Mouse (Mus musculus): Measurements from ENCODE around the gene Cmtm8. TPM values are rescaled to one million over a fixed set of nuclear protein-coding genes. Genes with fewer than 3 reads are reported as not detected.

Cmtm8 gene
- polyA plus RNA-seq, 1 experiment from 2014 or later: 9.1 TPM

GRCm38 (mm10) chr9:114797329-114798004, 46.5 kb downstream of the Cmtm8 start:
- H3K9me3 ChIP-seq: no peaks in the 10 kb centered on the region

GRCm38 (mm10) chr9:114796473-114797050, 47.4 kb downstream of the Cmtm8 start:
- ATAC-seq: no peak
- H3K9me3 ChIP-seq: no peaks in the 10 kb centered on the region
- H3K4me3 ChIP-seq (replicated peaks): no peak overlapping the region
- H3K27ac ChIP-seq: no peak overlapping the region
- no peak overlapping the region for H3K9ac ChIP-seq (replicated peaks)
- WGBS: 42% methylated on average over 11 of the region's 11 CpGs
- 0 out of 2 replicates have a peak, but pooled peaks cover 4% of the 10 kb centered on the region for H3K27me3 ChIP-seq
- peaks cover 22% of the 10 kb centered on the region for H3K4me1 ChIP-seq (replicated peaks)
- H3K36me3 ChIP-seq: no peaks in the 10 kb centered on the region
- no peak overlapping the region for H3K4me2 ChIP-seq (replicated peaks)

More at GRCm38 (mm10) chr9:114797329-114798004, 46.5 kb downstream of the Cmtm8 start:
- peak; percentile 84 for ATAC-seq
- Histone ChIP-seq H3K4me2 (replicated peaks) (no peak overlapping the region), H3K27ac (no peak overlapping the region), H3K4me3 (replicated peaks) (no peak overlapping the region), H3K36me3 (no peaks in the 10 kb centered on the region), H3K4me1 (replicated peaks) (peaks cover 22% of the 10 kb centered on the region), H3K9ac (replicated peaks) (no peak overlapping the region), H3K27me3 (0 out of 2 replicates have a peak, but pooled peaks cover 7% of the 10 kb centered on the region)
- WGBS: 55% methylated on average over 11 of the region's 11 CpGs

GRCm38 (mm10) chr9:114794491-114794890, 49.5 kb downstream of the Cmtm8 start:
- peaks cover 18% of the 10 kb centered on the region for H3K4me1 ChIP-seq (replicated peaks)
- no peak for ATAC-seq
- no peak overlapping the region for H3K27ac ChIP-seq
- no peaks in the 10 kb centered on the region for H3K9me3 ChIP-seq
- H3K9ac ChIP-seq (replicated peaks): no peak overlapping the region
- H3K4me2 ChIP-seq (replicated peaks): no peak overlapping the region
- no peaks in the 10 kb centered on the region for H3K27me3 ChIP-seq
- H3K36me3 ChIP-seq: no peaks in the 10 kb centered on the region
- no peak overlapping the region for H3K4me3 ChIP-seq (replicated peaks)
- WGBS: 74% methylated on average over 4 of the region's 4 CpGs

GRCm38 (mm10) chr9:114793764-114794295, 50.1 kb downstream of the Cmtm8 start:
- H3K4me2 ChIP-seq (replicated peaks): no peak overlapping the region
- peaks cover 17% of the 10 kb centered on the region for H3K4me1 ChIP-seq (replicated peaks)
- H3K9me3 ChIP-seq: no peaks in the 10 kb centered on the region
- H3K9ac ChIP-seq (replicated peaks): no peak overlapping the region
- H3K36me3 ChIP-seq: no peaks in the 10 kb centered on the region
- ATAC-seq: no peak
- WGBS: 90% methylated on average over 9 of the region's 9 CpGs
- H3K27ac ChIP-seq: no peak overlapping the region
- no peak overlapping the region for H3K4me3 ChIP-seq (replicated peaks)
- no peaks in the 10 kb centered on the region for H3K27me3 ChIP-seq

- Histone ChIP-seq H3K4me1 (replicated peaks) (peaks cover 7% of the 10 kb centered on the region), H3K36me3 (no peaks in the 10 kb centered on the region), H3K9me3 (no peaks in the 10 kb centered on the region), H3K4me2 (replicated peaks) (no peak overlapping the region), H3K27ac (no peak overlapping the region), H3K4me3 (replicated peaks) (no peak overlapping the region), H3K27me3 (no peaks in the 10 kb centered on the region), H3K9ac (replicated peaks) (no peak overlapping the region)
- 85% methylated on average over 8 of the region's 8 CpGs for WGBS
- ATAC-seq: no peak
Observed at GRCm38 (mm10) chr9:114789989-114790388, 54.0 kb downstream of the Cmtm8 start.

GRCm38 (mm10) chr9:114789557-114789956, 54.4 kb downstream of the Cmtm8 start:
- Histone ChIP-seq H3K4me1 (replicated peaks) (peaks cover 7% of the 10 kb centered on the region), H3K36me3 (no peaks in the 10 kb centered on the region), H3K4me3 (replicated peaks) (no peak overlapping the region), H3K4me2 (replicated peaks) (no peak overlapping the region), H3K27me3 (no peaks in the 10 kb centered on the region), H3K9ac (replicated peaks) (no peak overlapping the region), H3K9me3 (no peaks in the 10 kb centered on the region), H3K27ac (no peak overlapping the region)
- WGBS: 82% methylated on average over 7 of the region's 7 CpGs
- ATAC-seq: no peak

GRCm38 (mm10) chr9:114788697-114789096, 55.3 kb downstream of the Cmtm8 start:
- 92% methylated on average over 8 of the region's 8 CpGs for WGBS
- Histone ChIP-seq H3K27me3 (no peaks in the 10 kb centered on the region), H3K4me1 (replicated peaks) (peaks cover 7% of the 10 kb centered on the region), H3K36me3 (no peaks in the 10 kb centered on the region), H3K27ac (no peak overlapping the region), H3K4me2 (replicated peaks) (no peak overlapping the region), H3K9me3 (no peaks in the 10 kb centered on the region), H3K9ac (replicated peaks) (no peak overlapping the region), H3K4me3 (replicated peaks) (no peak overlapping the region)
- no peak for ATAC-seq

GRCm38 (mm10) chr9:114787716-114788115, 56.2 kb downstream of the Cmtm8 start:
- H3K27me3 ChIP-seq: no peaks in the 10 kb centered on the region; the same call in 1 of the 2 replicates
- no peak for ATAC-seq
- 94% methylated on average over 7 of the region's 7 CpGs for WGBS
- no peak overlapping the region for H3K4me2 ChIP-seq (replicated peaks)
- H3K4me3 ChIP-seq (replicated peaks): no peak overlapping the region
- H3K9ac ChIP-seq (replicated peaks): no peak overlapping the region
- H3K27ac ChIP-seq: no peak overlapping the region
- no peaks in the 10 kb centered on the region for H3K36me3 ChIP-seq
- no peaks in the 10 kb centered on the region for H3K9me3 ChIP-seq
- H3K4me1 ChIP-seq (replicated peaks): peaks cover 7% of the 10 kb centered on the region

- Histone ChIP-seq H3K27ac (no peak overlapping the region), H3K27me3 (no peaks in the 10 kb centered on the region; the same call in 1 of the 2 replicates), H3K36me3 (no peaks in the 10 kb centered on the region), H3K4me2 (replicated peaks) (no peak overlapping the region), H3K9me3 (no peaks in the 10 kb centered on the region), H3K4me1 (replicated peaks) (peaks cover 7% of the 10 kb centered on the region), H3K9ac (replicated peaks) (no peak overlapping the region), H3K4me3 (replicated peaks) (no peak overlapping the region)
- no peak for ATAC-seq
- WGBS: 97% methylated on average over 5 of the region's 5 CpGs
Observed at GRCm38 (mm10) chr9:114787134-114787533, 56.8 kb downstream of the Cmtm8 start.

GRCm38 (mm10) chr9:114785432-114786125, 58.4 kb downstream of the Cmtm8 start:
- no peaks in the 10 kb centered on the region for H3K36me3 ChIP-seq
- no peak overlapping the region for H3K9ac ChIP-seq (replicated peaks)
- no peaks in the 10 kb centered on the region for H3K9me3 ChIP-seq
- WGBS: 8% methylated on average over 16 of the region's 16 CpGs
- no peak overlapping the region for H3K4me3 ChIP-seq (replicated peaks)
- H3K4me1 ChIP-seq (replicated peaks): peaks cover 20% of the 10 kb centered on the region
- H3K27me3 ChIP-seq: peaks cover 3% of the 10 kb centered on the region; the same call in 1 of the 2 replicates
- H3K4me2 ChIP-seq (replicated peaks): 0 out of 2 replicates have a peak overlapping the region, but pooled peaks have one; percentile 17
- ATAC-seq: no peak
- no peak overlapping the region for H3K27ac ChIP-seq

- Histone ChIP-seq H3K27ac (peak within 1 kb of the TSS; percentile 26; the same call in 1 of the 2 replicates), H3K27me3 (peaks cover 3% of the 10 kb centered on the region; the same call in 1 of the 2 replicates), H3K9ac (replicated peaks) (peak within 1 kb of the TSS; percentile 72), H3K4me2 (replicated peaks) (peak within 1 kb of the TSS; percentile 93), H3K9me3 (no peaks in the 10 kb centered on the region), H3K4me1 (replicated peaks) (peaks cover 29% of the 10 kb centered on the region), H3K36me3 (no peaks in the 10 kb centered on the region), H3K4me3 (replicated peaks) (peak within 1 kb of the TSS; percentile 53)
- peak; percentile 82 for ATAC-seq
- under 1% methylated on average over 54 of the region's 54 CpGs for WGBS
Observed at GRCm38 (mm10) chr9:114781526-114782212, 62.3 kb downstream of the Cmtm8 start, which contains the start of gene Cmtm7. Cmtm7 (minus strand) TSS chr9:114781856.

All from midbrain, embryonic 13.5 days (tissue).